Mouse (Mus musculus) heart, postnatal 0 days (tissue): Measurements from ENCODE around the gene Ptger3. TPM values are rescaled to one million over a fixed set of nuclear protein-coding genes. Genes with fewer than 3 reads are reported as not detected.

Experiments used
- ATAC-seq: fragments of 200-750 bp; cut with Nextera tagmentation; 2 replicates; pipeline ENCODE4 v1.8.0; 2017; ENCODE audit warnings: low read depth, moderate number of reproducible peaks, moderate library complexity; ENCODE audit not compliant: insufficient read depth
- DNase-seq: peaks from one replicate; pipeline ENCODE4 v3.0.0-alpha.2; 2016; ENCODE audit warnings: low spot score
- H3K27ac ChIP-seq: fragments of 300-500 bp; sonication (generic); 2 replicates; pipeline ENCODE4 v1.5.1; 2014; ENCODE audit warnings: low read depth, mild to moderate bottlenecking
- H3K27me3 ChIP-seq: fragments of 300-500 bp; sonication (generic); 2 replicates; pipeline ENCODE4 v1.6.1; 2014; ENCODE audit warnings: low read length, mixed read lengths; ENCODE audit not compliant: control insufficient read depth, insufficient read depth
- H3K36me3 ChIP-seq: fragments of 300-500 bp; sonication (generic); replicated peaks from 2 replicates; pipeline ENCODE4 v1.6.1; 2014; ENCODE audit warnings: low read length, mixed read lengths; ENCODE audit not compliant: control insufficient read depth, insufficient read depth
- H3K4me1 ChIP-seq: fragments of 300-500 bp; sonication (generic); 2 replicates; pipeline ENCODE4 v1.6.1; 2014; ENCODE audit warnings: antibody characterized with exemption; ENCODE audit not compliant: control insufficient read depth, insufficient read depth
- H3K4me2 ChIP-seq: fragments of 300-500 bp; sonication (generic); 2 replicates; pipeline ENCODE4 v1.6.1; 2014; ENCODE audit warnings: low read depth, mild to moderate bottlenecking, low read length, moderate library complexity
- H3K4me3 ChIP-seq: fragments of 300-500 bp; sonication (generic); 2 replicates; pipeline ENCODE4 v1.5.1; 2014; ENCODE audit warnings: low read depth, low read length
- H3K9ac ChIP-seq: fragments of 300-500 bp; sonication (generic); replicated peaks from 2 replicates; pipeline ENCODE4 v1.6.1; 2014; ENCODE audit warnings: low read depth, low read length, mixed read lengths
- H3K9me3 ChIP-seq: fragments of 300-500 bp; sonication (generic); replicated peaks from 2 replicates; pipeline ENCODE4 v1.6.1; 2016; ENCODE audit warnings: low read length; ENCODE audit not compliant: control insufficient read depth
- CTCF ChIP-seq: IDR thresholded peaks from 2 replicates; pipeline ENCODE4 v1.5.1; 2016; ENCODE audit warnings: antibody characterized with exemption, control low read depth, low read depth
- EP300 ChIP-seq: IDR thresholded peaks from 2 replicates; pipeline ENCODE4 v1.6.1; 2016; ENCODE audit warnings: antibody characterized with exemption, low read depth
- WGBS: fragments of 180-500 bp; shearing (Covaris S2); extraction: QIAGEN DNeasy Blood & Tissue Kit; methylation state at CpG from one replicate; pipeline ENCODE4 v1.1.7; 2014; 5-methylcytosine and 5-hydroxymethylcytosine counted together
- polyA plus RNA-seq: library from polyadenylated mRNA; unstranded; fragments of >200 nt; fragmentation: Nextera tagmentation; extraction: Ambion mirVana; gene quantifications from 2 replicates; pipeline ENCODE4 v1.2.1, GENCODE M21; 2015
- total RNA-seq: library from RNA; depleted of rRNA; stranded (reverse); fragments of >200 nt; gene quantifications from 2 replicates; pipeline ENCODE4 v1.2.3, GENCODE M21; 2014; ENCODE audit warnings: low replicate concordance

Ptger3 gene
- total and polyA plus RNA-seq, 2 experiments from 2014 or later: 0.52 to 3.3 TPM

DNA sequence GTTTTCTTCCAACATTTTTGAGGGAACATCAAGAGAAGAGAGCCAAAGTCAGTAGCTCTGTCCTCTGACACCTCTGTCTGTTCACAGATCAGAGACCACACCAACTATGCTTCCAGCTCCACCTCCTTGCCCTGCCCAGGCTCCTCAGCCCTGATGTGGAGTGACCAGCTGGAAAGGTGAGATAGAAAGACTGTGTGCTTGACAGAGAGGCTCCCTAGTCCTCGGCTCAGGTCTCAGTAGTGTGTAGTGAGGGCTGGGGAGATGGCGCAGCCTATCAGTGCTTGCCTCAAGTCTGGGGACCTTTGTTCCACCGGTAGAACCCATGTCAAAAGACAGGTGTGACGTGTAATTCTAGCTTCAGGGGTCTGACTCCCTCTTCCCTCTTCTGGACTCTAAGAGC, 74.9 kb downstream of the Ptger3 start:
- H3K27ac ChIP-seq: no peak overlapping the region
- TF ChIP-seq EP300: no peak
- no peak for TF ChIP-seq CTCF
- no peaks in the 10 kb centered on the region for H3K9me3 ChIP-seq
- H3K4me1 ChIP-seq: no peaks in the 10 kb centered on the region
- WGBS: 75% methylated on average over 4 of the region's 4 CpGs
- no peak overlapping the region for H3K4me2 ChIP-seq
- ATAC-seq: no peak
- no peak for DNase-seq
- no peaks in the 10 kb centered on the region for H3K27me3 ChIP-seq
- no peak overlapping the region for H3K9ac ChIP-seq
- H3K36me3 ChIP-seq: no peaks in the 10 kb centered on the region
- no peak overlapping the region for H3K4me3 ChIP-seq

DNA sequence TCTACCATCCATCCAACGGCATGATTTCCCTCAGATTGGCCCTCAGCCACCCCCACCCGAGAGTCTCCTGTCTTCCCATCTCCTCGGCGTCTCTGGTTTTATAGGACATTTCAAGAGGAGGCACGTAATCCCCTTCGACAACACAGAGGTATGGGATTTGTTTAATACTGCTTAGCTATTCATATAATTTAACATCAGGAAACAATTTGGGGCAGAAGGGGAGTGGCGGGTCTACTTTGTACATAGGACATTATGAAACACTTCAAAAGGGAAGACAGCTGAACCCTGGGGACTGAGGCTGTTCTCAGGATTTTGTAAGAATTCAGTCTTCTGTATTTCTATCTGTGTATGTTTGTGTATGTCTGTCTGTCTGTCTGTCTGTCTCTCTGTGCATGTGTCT, 94.9 kb downstream of the Ptger3 start:
- no peaks in the 10 kb centered on the region for H3K9me3 ChIP-seq
- no peak overlapping the region for H3K27ac ChIP-seq
- no peaks in the 10 kb centered on the region for H3K4me1 ChIP-seq
- 84% methylated on average over 7 of the region's 7 CpGs for WGBS
- no peak for TF ChIP-seq CTCF
- TF ChIP-seq EP300: no peak
- DNase-seq (no peak), ATAC-seq (no peak)
- H3K4me2 ChIP-seq: no peak overlapping the region
- no peak overlapping the region for H3K9ac ChIP-seq
- no peaks in the 10 kb centered on the region for H3K36me3 ChIP-seq
- H3K4me3 ChIP-seq: no peak overlapping the region
- no peaks in the 10 kb centered on the region for H3K27me3 ChIP-seq

DNA sequence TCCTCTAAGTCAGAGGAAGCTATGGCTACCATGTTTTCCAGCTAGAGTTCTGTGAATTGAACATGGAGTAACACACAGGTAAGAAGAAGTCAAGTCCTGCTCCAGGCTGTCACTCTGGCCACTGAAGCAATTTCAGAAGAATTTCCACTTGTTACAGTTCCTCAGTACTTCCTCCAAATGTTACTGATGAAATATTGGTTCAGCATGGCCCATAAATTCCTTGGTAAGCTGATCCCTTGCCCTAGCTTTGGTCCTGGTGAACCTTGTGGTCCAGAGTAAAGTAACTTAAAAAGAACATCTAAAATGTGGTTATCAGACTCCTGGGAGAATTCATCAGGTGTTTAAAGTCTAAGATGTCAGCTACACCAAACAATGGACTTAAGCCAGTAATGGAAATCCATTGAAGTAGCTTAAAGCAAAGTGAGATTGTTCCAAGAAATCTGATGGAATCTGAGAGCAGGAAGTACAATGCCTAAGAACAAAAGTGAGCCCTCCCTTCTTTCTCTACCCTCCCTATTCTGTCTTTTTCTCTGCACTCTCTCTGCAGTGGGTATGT, 97.9 kb downstream of the Ptger3 start:
- ATAC-seq: no peak

DNA sequence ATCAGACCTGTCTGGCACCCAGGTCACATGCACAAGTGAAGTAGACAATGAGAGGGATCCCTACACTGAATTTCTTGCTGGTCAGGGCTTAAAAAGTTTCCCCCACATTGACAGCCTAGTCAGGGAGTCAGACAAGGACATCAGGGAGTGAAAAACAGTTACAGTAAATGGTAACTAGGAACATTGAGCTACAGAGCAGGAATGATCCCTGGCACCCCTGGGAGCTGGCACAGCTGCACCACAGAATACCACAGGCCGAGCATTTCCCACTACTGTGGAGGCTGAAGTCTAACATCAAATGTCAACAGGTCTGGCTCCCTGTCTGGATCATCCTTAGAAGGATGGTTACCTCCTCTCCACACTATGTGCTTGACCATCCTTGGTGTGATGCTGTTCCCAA, 98.8 kb downstream of the Ptger3 start:
- Histone ChIP-seq H3K4me2 (no peak overlapping the region), H3K4me1 (no peaks in the 10 kb centered on the region), H3K4me3 (no peak overlapping the region), H3K36me3 (no peaks in the 10 kb centered on the region), H3K9me3 (no peaks in the 10 kb centered on the region), H3K9ac (no peak overlapping the region), H3K27me3 (no peaks in the 10 kb centered on the region), H3K27ac (no peak overlapping the region)
- DNase-seq (no peak), ATAC-seq (no peak)
- TF ChIP-seq CTCF (no peak), EP300 (no peak)
- 17% methylated on average over 1 of the region's 1 CpGs for WGBS

More for the DNA sequence above, 97.9 kb downstream of the Ptger3 start:
- H3K9ac ChIP-seq: no peak overlapping the region
- H3K4me2 ChIP-seq: no peak overlapping the region
- H3K27me3 ChIP-seq: no peaks in the 10 kb centered on the region
- no peaks in the 10 kb centered on the region for H3K36me3 ChIP-seq
- H3K9me3 ChIP-seq: no peaks in the 10 kb centered on the region
- no peak overlapping the region for H3K27ac ChIP-seq
- TF ChIP-seq EP300 (no peak), CTCF (no peak)
- no peak overlapping the region for H3K4me3 ChIP-seq
- peak; percentile 1 for DNase-seq
- H3K4me1 ChIP-seq: no peaks in the 10 kb centered on the region

- H3K9ac ChIP-seq: no peak overlapping the region
- H3K27ac ChIP-seq: no peak overlapping the region
- H3K4me2 ChIP-seq: no peak overlapping the region
- H3K36me3 ChIP-seq: no peaks in the 10 kb centered on the region
- H3K27me3 ChIP-seq: no peaks in the 10 kb centered on the region
- no peak for DNase-seq
- H3K4me3 ChIP-seq: no peak overlapping the region
- H3K4me1 ChIP-seq: no peaks in the 10 kb centered on the region
- no peak for ATAC-seq
- no peaks in the 10 kb centered on the region for H3K9me3 ChIP-seq
- TF ChIP-seq CTCF (no peak), EP300 (no peak)
- WGBS: 68% methylated on average over 2 of the region's 2 CpGs
These were observed 99.5 kb downstream of the Ptger3 start for GRCm38 (mm10) chr3:157666142-157666541.

- DNase-seq (no peak), ATAC-seq (no peak)
- Histone ChIP-seq H3K27ac (no peak overlapping the region), H3K4me1 (no peaks in the 10 kb centered on the region), H3K36me3 (no peaks in the 10 kb centered on the region), H3K27me3 (no peaks in the 10 kb centered on the region), H3K4me3 (no peak overlapping the region), H3K9me3 (no peaks in the 10 kb centered on the region), H3K9ac (no peak overlapping the region), H3K4me2 (no peak overlapping the region)
- no peak for TF ChIP-seq EP300
- no peak for TF ChIP-seq CTCF
- 62% methylated on average over 3 of the region's 3 CpGs for WGBS
These were observed 119.4 kb downstream of the Ptger3 start for GRCm38 (mm10) chr3:157686105-157686504.
